Mouse (Mus musculus) WW6 (cell line): Measurements from ENCODE around the gene Morf4l2.
"Not testable (repeated sequence)": the region's sequence is repeated elsewhere in the genome, so short reads cannot be mapped to it uniquely, and the experiment has no call there.

ENCODE experiments used
- DNase-seq: peaks from one replicate; pipeline ENCODE4 v3.0.0-alpha.2; 2013; ENCODE audit warnings: low read depth, low spot score

Gene Morf4l2

DNA sequence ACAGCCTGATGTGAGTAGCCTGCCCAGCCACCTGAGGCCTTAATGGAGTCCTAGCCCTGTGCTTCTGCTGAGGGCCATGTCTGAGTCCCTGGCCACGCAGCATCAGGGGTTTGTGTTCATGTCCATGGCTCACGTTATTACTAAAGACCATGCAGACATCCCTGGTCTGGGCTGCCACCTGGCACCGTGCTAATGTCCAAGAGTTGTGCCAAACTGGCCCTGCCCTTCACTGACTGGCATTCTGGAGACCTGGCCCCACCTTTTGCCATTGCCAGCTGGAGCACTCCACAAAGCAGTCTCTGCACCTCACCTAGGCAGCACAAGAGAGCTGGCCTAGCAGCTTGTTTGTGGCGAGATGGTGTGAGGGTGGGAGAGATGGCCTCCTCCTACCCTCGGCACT lies 50.3 kb downstream of the Morf4l2 start:
- no peak for DNase-seq

DNA sequence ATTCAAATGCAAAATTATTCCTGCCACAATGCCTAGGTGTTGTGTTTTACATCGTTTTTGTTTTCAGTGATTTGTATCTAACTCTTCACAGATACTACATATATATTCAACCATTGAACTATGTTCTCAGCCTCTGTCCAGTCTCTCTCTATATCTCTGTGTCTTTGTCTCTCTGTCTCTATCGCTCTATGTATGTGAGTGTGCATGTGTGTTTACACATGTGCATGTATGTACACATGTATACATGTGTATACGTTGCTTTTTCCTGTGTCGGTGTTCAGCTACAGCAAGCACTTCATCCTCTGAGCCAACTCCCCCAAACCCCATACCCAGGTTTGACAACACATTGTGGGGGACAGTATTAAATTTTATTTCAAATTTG lies 51.2 kb downstream of the Morf4l2 start:
- DNase-seq: no peak

DNA sequence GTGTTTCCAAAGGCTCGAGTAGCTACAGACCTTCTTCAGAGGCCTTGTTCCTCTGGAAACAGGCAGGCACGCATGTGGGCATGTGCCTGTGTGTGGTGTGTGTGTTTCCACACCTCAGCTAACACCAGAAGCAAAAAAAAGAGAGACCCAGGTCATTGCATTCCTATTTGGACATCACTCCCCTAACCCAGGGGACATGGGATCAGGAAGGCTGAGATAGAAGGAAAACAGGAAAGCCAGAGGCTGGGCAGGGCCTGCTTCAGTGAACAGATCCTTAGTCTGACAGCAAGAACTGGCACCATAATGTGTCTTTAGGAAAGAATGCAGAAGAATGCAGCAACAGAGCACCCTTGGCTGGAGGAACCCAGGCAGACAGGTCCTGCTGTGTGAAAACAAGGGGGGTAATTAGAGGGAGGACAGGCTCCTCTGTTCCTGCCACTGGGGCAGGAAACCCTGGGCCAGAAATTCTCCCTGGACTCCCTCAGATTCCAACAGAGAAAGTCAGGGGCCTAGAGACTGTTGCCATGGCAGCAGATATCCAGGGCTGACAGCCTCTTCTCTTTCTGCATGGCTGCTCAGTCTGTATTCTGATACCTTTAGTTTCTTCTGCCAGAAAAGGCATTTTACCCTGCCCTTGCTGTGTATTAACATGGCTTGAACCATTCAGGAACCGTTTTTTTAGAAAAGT lies 51.7 kb downstream of the Morf4l2 start:
- DNase-seq: not testable (repeated sequence)
